Mouse (Mus musculus) CH12.LX (cell line): ENCODE data around the gene Ankrd39. TPM values are rescaled to one million over a fixed set of nuclear protein-coding genes. Genes with fewer than 3 reads are reported as not detected.

Source experiments
- DNase-seq: peaks from one replicate; pipeline ENCODE4 v3.0.0-alpha.2; 2013; ENCODE audit errors: extremely low read depth
- H3K27ac ChIP-seq: 2 replicates; pipeline ENCODE4 v1.5.1; 2012; ENCODE audit warnings: low read depth, mild to moderate bottlenecking, control low read depth, moderate library complexity; ENCODE audit not compliant: insufficient read depth
- H3K27me3 ChIP-seq: replicated peaks from 2 replicates; pipeline ENCODE3; 2012; ENCODE audit warnings: inconsistent platforms
- H3K36me3 ChIP-seq, 2 experiments: replicated peaks in 1 of 2; 2 replicates each; pipeline versions ENCODE3 to v1.6.1; 2012; ENCODE audit warnings: inconsistent platforms in 1 of 2, low read length in 1 of 2, mild to moderate bottlenecking in 1 of 2, mixed read lengths in 1 of 2, moderate library complexity in 1 of 2; ENCODE audit not compliant: control insufficient read depth in 1 of 2, insufficient read depth in 1 of 2
- H3K4me1 ChIP-seq, 2 experiments: 2 replicates each; pipeline ENCODE4 v1.6.1; 2012; ENCODE audit warnings: inconsistent platforms in 1 of 2, moderate library complexity in 1 of 2; ENCODE audit not compliant: insufficient read depth in 2 of 2, control insufficient read depth in 1 of 2
- H3K4me2 ChIP-seq: 2 replicates; pipeline ENCODE4 v1.6.1; 2012; ENCODE audit warnings: low read depth, mild to moderate bottlenecking, control low read depth; ENCODE audit not compliant: poor library complexity, insufficient read depth, severe bottlenecking
- H3K4me3 ChIP-seq, 3 experiments: fragments of 150-350 bp in 1 of 3; sonication (generic) in 1 of 3; replicated peaks in 1 of 3; 2 replicates each; pipeline versions ENCODE3 to v1.5.1; 2011 to 2012; ENCODE audit warnings: low read depth in 2 of 3, low read length in 2 of 3, mild to moderate bottlenecking in 2 of 3, moderate library complexity in 2 of 3, control low read depth in 1 of 3, improper control_type of control experiment in 1 of 3, inconsistent platforms in 1 of 3, mixed read lengths in 1 of 3; ENCODE audit not compliant: poor library complexity in 1 of 3
- H3K79me2 ChIP-seq: replicated peaks from 2 replicates; pipeline ENCODE4 v1.6.1; 2012; ENCODE audit warnings: mild to moderate bottlenecking, moderate library complexity; ENCODE audit not compliant: control insufficient read depth, poor library complexity, insufficient read depth, severe bottlenecking; ENCODE audit errors: extremely low read depth
- H3K9ac ChIP-seq: 2 replicates; pipeline ENCODE4 v1.6.1; 2012; ENCODE audit warnings: low read depth, mild to moderate bottlenecking, control low read depth, moderate library complexity; ENCODE audit not compliant: insufficient read depth
- H3K9me3 ChIP-seq: replicated peaks from 2 replicates; pipeline ENCODE3; 2012; ENCODE audit warnings: low read length, inconsistent platforms, mixed read lengths
- CHD2 ChIP-seq: IDR thresholded peaks from 2 replicates; pipeline ENCODE4 v1.6.1; 2011; ENCODE audit warnings: low read length, improper control_type of control experiment
- CTCF ChIP-seq, 2 experiments: IDR thresholded peaks in 1 of 2; conservative IDR thresholded peaks in 1 of 2; 2 replicates each; pipeline ENCODE4 v1.5.1; 2011 to 2012; ENCODE audit warnings: low read depth in 2 of 2, low read length in 2 of 2, improper control_type of control experiment in 1 of 2, inconsistent platforms in 1 of 2, mild to moderate bottlenecking in 1 of 2, moderate library complexity in 1 of 2
- ELF1 ChIP-seq: IDR thresholded peaks from 2 replicates; pipeline ENCODE4 v1.6.1; 2014; ENCODE audit warnings: low read depth, mild to moderate bottlenecking, inconsistent platforms, low read length, improper control_type of control experiment
- IRF4 ChIP-seq: IDR thresholded peaks from 2 replicates; pipeline ENCODE4 v1.6.1; 2014; ENCODE audit warnings: low read depth, mild to moderate bottlenecking, inconsistent platforms, low read length, improper control_type of control experiment
- MEF2A ChIP-seq: IDR thresholded peaks from 2 replicates; pipeline ENCODE4 v1.6.1; 2014; ENCODE audit warnings: low read depth, mild to moderate bottlenecking, inconsistent platforms, low read length, improper control_type of control experiment, borderline replicate concordance
- NRF1 ChIP-seq: IDR thresholded peaks from 2 replicates; pipeline ENCODE4 v1.6.1; 2014; ENCODE audit warnings: low read depth, mild to moderate bottlenecking, inconsistent platforms, low read length, improper control_type of control experiment, moderate library complexity
- POLR2A ChIP-seq: IDR thresholded peaks from 2 replicates; pipeline ENCODE4 v1.6.1; 2011; ENCODE audit warnings: low read depth, mild to moderate bottlenecking, improper control_type of control experiment, low read length
- POLR2AphosphoS2 ChIP-seq: IDR thresholded peaks from 2 replicates; pipeline ENCODE4 v1.6.1; 2011; ENCODE audit warnings: low read depth, low read length, improper control_type of control experiment
- RAD21 ChIP-seq: IDR thresholded peaks from 2 replicates; pipeline ENCODE4 v1.6.1; 2011; ENCODE audit warnings: low read depth, mild to moderate bottlenecking, low read length, improper control_type of control experiment, moderate library complexity
- SIN3A ChIP-seq: IDR thresholded peaks from 2 replicates; pipeline ENCODE4 v1.6.1; 2012; ENCODE audit warnings: low read length, improper control_type of control experiment, inconsistent platforms
- SMC3 ChIP-seq: IDR thresholded peaks from 2 replicates; pipeline ENCODE4 v1.6.1; 2011; ENCODE audit warnings: low read depth, low read length, improper control_type of control experiment
- TCF12 ChIP-seq: IDR thresholded peaks from 2 replicates; pipeline ENCODE4 v1.6.1; 2014; ENCODE audit warnings: low read depth, mild to moderate bottlenecking, inconsistent platforms, low read length, improper control_type of control experiment
- UBTF ChIP-seq: IDR thresholded peaks from 2 replicates; pipeline ENCODE4 v1.6.1; 2012; ENCODE audit warnings: low read depth, mild to moderate bottlenecking, inconsistent platforms, low read length, improper control_type of control experiment, moderate library complexity
- ZMIZ1 ChIP-seq: IDR thresholded peaks from 2 replicates; pipeline ENCODE4 v1.6.1; 2012; ENCODE audit warnings: low read depth, mild to moderate bottlenecking, inconsistent platforms, low read length, improper control_type of control experiment
- dilution Hi-C: fragments of 300-500 bp; cut with MboI; formaldehyde crosslinking; loops from 2 replicates; pipeline ENCODE4 v1.14.3; 2020; ENCODE audit warnings: low sequenced_read_pairs; ENCODE audit not compliant: extremely low pct_unique_long_range_greater_than_20kb, extremely low pct_ligation_motif_present
- in situ Hi-C: fragments of 300-500 bp; cut with MboI; formaldehyde crosslinking; loops from 3 replicates; pipeline ENCODE4 v1.14.3; 2019; ENCODE audit warnings: low sequenced_read_pairs, low pct_ligation_motif_present, low pct_unique_long_range_greater_than_20kb, mixed read lengths
- polyA plus RNA-seq: library from polyadenylated mRNA; unstranded; fragments of >175 nt; gene quantifications from 2 replicates; pipeline ENCODE4 v1.2.1, GENCODE M21; 2012; ENCODE audit warnings: low read depth; ENCODE audit not compliant: insufficient read length
- total RNA-seq, 2 experiments: library from RNA; depleted of rRNA; stranded (reverse); fragments of 300-350 nt in 1 of 2; fragments of >200 nt in 1 of 2; gene quantifications; 2 replicates each; pipeline ENCODE4 v1.2.3; 2012 to 2014

The Ankrd39 gene
- total and polyA plus RNA-seq, 3 experiments: 4.3 to 14.8 (median 11.6) TPM

DNA sequence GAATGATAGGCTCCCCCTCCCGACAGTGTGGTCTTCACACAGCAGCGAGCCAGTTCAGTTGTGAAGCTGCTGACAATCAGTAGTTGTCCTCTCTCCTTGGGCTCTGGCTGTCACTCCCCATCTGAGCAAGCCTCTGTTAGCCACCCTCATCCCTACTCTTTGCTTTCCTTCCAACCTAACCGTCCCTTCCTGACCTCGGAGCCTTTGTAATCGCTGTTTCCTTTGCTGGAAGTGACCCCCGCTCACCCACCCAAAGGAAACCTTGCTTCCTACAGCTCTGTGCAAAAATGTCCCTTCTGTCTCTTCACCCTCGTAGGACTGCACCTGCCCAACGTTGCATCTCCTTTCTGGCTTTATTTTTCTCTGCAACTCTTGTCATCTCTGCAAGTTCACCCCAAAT is 35.0 kb upstream of the Ankrd39 start:
- Histone ChIP-seq H3K27me3 (peaks cover 12% of the 10 kb centered on the region), H3K9me3 (no peaks in the 10 kb centered on the region), H3K79me2 (no peaks in the 10 kb centered on the region), H3K4me3 (no peak overlapping the region), H3K4me2 (no peak overlapping the region), H3K9ac (no peak overlapping the region), H3K36me3 (no peaks in the 10 kb centered on the region), H3K4me1 (peaks cover 0 to 9% of the 10 kb centered on the region in 2 experiments; a peak in 2 of 4 replicates), H3K27ac (no peak overlapping the region)
- TF ChIP-seq TCF12 (no peak), CTCF (conservative IDR thresholded peaks at IDR 0.05 in 1 of 2, IDR thresholded peaks at IDR 0.05 in 1 of 2; ENCODE audit: low read depth in 2 of 2, low read length in 2 of 2) (no peak), IRF4 (no peak), POLR2A (no peak), ZMIZ1 (no peak), ELF1 (no peak), POLR2AphosphoS2 (no peak), MEF2A (no peak), NRF1 (no peak)
- in situ Hi-C loops (no loop called here), dilution Hi-C loops (no loop called here)
- no peak for DNase-seq

DNA sequence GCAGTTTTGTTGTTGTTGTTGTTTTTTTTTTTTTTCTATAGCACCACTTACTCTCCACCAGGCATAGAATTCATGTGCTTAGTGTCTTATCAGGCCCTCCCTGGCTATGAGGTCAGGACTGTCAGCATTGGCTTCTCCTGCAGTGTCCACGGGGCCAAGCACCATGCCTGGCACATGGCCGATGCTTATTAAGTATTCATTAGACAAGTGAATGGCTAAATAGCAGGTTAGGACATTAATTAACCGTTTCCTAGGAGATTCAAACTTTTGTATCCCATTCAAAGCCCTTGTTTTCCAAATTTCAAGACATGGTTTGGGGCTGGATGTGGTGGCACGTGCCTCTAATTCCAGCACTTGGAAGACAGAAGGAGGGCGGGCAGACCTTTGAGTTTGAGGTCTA is 34.0 kb upstream of the Ankrd39 start:
- H3K4me2 ChIP-seq: no peak overlapping the region
- H3K4me1 ChIP-seq: peaks cover 0 to 9% of the 10 kb centered on the region in 2 experiments; a peak in 2 of 4 replicates
- H3K36me3 ChIP-seq: no peaks in the 10 kb centered on the region
- peaks cover 12% of the 10 kb centered on the region for H3K27me3 ChIP-seq
- no peak overlapping the region for H3K27ac ChIP-seq
- H3K9me3 ChIP-seq: no peaks in the 10 kb centered on the region
- TF ChIP-seq TCF12 (no peak), CHD2 (no peak), UBTF (no peak), SIN3A (no peak), RAD21 (no peak), POLR2A (no peak), SMC3 (no peak)
- no peak overlapping the region for H3K4me3 ChIP-seq
- DNase-seq: no peak
- H3K79me2 ChIP-seq: no peaks in the 10 kb centered on the region
- no peak overlapping the region for H3K9ac ChIP-seq
- dilution Hi-C loops: no loop called here
- in situ Hi-C loops: no loop called here
